Mouse (Mus musculus) cerebellum, postnatal 25 days (tissue): ENCODE measurements at regions not wholly inside any gene's neighbourhood (a gene's known extent, or its start where the extent isn't known, plus 50 kb on each side); places are given as distances from the start of the nearest gene placed in this dataset.
"Not testable (repeated sequence)": the region's sequence is repeated elsewhere in the genome, so short reads cannot be mapped to it uniquely, and the experiment has no call there.

Source experiments
- DNase-seq, 2 experiments: peaks; one replicate each; pipeline ENCODE4 v3.0.0; 2021; ENCODE audit warnings: mixed read lengths in 2 of 2

- DNase-seq, result no peak
Measured at GRCm38 (mm10) chr6:37696074-37696473, 166.1 kb downstream of the Akr1d1 start.

- no peak for DNase-seq
Measured at GRCm38 (mm10) chr6:37703946-37704345, 166.7 kb upstream of the Trim24 start.

DNA sequence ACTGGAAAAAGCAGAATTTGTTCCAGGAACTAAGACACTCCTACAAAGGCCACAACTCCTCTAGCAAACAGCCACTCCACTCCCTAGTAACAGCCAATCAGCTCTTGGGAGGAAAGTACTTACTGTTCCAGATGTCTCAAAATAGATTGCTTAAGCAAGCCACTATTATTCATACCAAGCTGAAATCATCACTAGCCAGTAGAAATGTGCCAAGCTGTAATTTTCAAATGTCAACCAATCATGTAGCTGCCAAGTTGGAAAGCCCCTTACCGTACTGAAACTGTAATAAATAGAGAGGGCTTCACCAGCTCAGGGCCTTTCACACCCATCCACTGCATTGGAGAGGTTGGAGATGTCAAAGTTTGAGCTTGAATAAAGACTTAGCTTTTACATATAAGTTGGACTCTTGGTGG lies 164.9 kb upstream of the Trim24 start:
- DNase-seq, result no peak

DNA sequence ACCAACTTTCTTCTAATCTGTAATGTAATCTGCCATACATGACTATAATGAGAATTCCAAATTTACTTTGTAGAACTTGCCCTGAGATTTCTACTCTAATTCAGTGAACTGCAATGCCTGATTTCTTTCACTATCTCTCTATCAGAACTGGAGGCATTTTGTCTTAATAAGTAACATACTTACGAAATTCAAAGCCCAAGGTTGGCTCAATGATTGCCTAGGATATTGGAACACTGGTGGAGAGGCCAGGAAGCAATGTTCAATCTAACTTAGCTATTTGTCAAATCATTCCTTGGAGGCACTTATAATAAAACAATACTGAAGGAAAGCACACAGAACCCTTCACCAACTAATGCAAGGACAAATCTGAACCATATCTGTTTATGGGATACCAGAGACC lies 162.9 kb upstream of the Trim24 start:
- DNase-seq, result not testable (repeated sequence)

GRCm38 (mm10) chr6:37711766-37712165 lies 158.8 kb upstream of the Trim24 start:
- no peak for DNase-seq

GRCm38 (mm10) chr6:37713411-37713810 lies 157.2 kb upstream of the Trim24 start:
- no peak for DNase-seq

- DNase-seq, result peak; percentile 30 to 45
Measured at GRCm38 (mm10) chr6:37714223-37714928, 156.2 kb upstream of the Trim24 start.

DNA sequence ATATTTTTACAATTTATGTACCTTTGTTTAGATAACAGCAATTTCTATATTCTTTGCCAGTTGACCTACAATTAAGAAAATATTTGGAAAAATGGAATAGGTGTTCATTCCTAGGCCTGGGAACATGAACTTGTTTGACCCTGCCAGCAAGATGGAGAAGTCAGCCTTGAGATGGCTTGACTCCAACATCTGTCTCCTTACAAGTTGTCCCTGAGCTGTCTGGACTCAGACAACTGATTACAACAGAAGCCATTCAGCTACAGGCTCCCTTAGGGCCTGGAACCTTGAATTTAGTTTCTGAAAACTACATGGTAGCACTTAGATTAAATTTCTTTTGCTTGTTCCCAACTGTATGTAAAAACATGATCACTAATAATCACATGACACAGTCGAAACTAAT lies 148.9 kb upstream of the Trim24 start:
- no peak for DNase-seq

DNA sequence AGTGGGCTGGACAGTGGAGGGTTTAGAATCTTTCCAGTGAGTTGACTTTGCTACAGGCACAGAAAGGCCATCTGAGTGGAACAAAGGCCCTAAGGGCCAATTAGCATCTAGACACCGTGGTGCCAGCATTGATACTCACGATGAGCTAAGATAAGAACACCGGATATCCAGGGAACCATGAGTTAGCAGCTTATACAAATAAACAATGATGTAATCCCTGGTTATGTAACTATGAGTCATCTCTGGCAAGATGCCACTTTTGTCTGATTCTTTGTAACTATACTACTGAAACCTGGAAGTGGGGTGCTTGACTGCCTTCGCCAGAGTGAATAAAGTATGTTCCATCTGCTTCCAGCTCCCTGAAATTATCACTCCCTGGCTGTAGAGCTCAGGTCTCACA lies 147.3 kb upstream of the Trim24 start:
- DNase-seq, result peak; percentile 13 to 26

DNA sequence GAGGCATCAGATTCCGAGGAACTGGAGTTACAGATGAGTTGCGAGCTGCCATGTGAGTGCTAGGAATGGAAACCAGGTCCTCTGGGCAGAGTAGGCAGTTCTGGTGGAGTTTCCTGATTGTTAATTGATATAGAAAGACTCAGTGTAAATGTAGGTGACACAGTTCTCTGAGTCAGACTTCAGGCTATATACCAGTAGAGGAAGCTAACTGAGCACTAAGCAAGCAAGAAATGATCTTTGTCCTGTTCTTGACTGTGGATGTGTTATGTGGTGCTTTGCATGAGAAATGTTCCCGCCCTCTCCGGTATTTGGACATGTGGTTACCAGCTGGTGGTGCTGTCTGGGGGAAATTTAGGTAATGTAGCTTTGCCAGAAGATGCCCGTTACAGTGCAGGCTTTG lies 146.4 kb upstream of the Trim24 start:
- no peak for DNase-seq

- DNase-seq, result no peak
Measured at GRCm38 (mm10) chr6:37728621-37729020, 142.0 kb upstream of the Trim24 start.

DNA sequence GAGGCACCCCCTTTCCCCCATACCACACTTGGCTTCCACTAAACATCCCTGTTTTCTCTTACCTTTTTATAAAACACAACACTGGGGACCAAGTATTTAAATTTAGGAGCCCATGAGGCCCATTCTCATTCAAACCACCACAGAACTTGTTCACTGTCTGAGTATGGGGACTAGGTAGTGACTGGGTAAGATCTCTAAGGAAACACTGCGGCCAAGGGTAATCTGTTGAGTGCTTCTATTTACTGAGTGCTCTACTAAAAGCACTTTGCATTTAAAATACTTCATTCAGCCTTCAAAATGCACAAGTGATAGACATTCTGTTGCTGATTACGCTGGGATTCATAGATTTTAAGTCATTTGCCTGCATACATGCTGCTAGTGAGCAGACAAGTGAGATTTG lies 141.4 kb upstream of the Trim24 start:
- DNase-seq, result no peak

DNA sequence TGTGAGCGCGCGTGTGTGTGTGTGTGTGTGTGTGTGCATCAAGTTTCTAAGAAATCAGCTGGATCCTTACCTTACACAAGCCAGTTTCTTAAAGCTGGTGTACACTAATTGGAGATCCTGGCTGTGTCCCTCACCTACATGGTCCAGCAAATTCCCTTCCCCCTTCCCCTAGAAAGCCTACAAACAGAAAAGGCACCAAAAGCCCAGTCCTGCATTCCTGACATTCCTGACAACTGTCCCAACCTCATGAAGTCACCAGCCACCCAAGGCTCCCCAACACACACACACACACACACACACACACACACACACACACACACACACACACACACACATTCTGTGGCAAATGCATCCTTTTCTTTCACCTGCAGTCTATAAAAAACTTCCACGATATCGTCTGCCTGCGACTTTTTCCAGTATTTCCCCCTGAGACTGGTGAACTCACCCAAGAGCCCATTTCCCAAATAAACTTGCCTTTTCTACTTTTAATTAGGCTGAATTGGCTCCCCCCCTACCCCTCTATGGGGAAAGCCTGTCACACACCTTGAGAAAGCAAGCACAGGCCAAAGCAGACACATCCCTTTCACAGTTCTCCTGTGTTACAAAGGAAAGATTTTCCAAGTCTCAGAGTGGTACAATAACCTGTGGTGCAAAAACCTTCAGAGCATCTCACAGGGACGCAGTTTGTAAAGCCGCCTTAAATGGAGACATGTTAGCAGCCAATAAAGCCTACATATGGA lies 139.9 kb upstream of the Trim24 start:
- no peak for DNase-seq

DNA sequence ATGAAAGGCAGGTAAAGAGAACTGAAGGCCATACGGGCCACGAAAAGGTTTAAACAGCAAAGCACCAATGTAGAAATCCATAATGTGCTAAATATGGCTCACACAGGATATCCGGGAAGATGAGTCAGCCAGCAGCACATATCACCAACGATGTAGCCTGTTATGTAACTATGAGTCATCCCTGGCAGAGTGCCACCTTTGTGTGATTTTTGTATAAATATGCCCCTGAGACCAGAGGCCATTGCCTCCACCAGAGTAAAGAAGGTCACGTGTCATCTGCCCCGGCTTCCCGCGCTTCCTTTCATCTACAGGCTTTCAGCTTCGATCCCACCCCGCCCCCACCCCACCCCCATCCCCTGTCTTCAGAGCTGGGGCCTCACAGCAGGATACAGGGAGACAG lies 138.2 kb upstream of the Trim24 start:
- peak; percentile 45 to 62 for DNase-seq

GRCm38 (mm10) chr6:37735288-37735961 lies 135.2 kb upstream of the Trim24 start:
- no peak for DNase-seq

GRCm38 (mm10) chr6:37735962-37736297 lies 134.7 kb upstream of the Trim24 start:
- no peak for DNase-seq

GRCm38 (mm10) chr6:37740982-37741889 lies 129.4 kb upstream of the Trim24 start:
- peak in 1 of 2 experiments; percentile 15 for DNase-seq

- DNase-seq, result not testable (repeated sequence)
Measured at GRCm38 (mm10) chr6:37741916-37742315, 128.7 kb upstream of the Trim24 start.

DNA sequence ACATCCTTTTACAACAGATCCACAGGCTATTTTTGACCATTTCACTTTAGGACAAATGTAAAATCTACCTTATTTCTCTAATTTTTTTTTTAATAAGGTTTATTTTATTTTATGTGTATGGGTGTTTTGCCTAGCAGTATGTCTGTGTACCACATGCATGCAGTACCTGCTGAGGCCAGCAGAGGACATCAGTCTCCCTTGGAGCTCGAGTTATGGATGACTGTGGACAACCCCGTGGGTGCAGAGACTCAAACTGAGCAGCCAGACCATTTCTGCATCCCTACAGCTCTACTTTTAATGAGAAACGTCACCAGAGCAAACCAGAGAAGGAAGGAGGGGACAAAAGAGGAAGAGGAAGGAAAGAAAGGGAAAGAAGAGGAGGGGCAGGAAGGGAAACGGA lies 125.9 kb upstream of the Trim24 start:
- DNase-seq, result no peak

DNA sequence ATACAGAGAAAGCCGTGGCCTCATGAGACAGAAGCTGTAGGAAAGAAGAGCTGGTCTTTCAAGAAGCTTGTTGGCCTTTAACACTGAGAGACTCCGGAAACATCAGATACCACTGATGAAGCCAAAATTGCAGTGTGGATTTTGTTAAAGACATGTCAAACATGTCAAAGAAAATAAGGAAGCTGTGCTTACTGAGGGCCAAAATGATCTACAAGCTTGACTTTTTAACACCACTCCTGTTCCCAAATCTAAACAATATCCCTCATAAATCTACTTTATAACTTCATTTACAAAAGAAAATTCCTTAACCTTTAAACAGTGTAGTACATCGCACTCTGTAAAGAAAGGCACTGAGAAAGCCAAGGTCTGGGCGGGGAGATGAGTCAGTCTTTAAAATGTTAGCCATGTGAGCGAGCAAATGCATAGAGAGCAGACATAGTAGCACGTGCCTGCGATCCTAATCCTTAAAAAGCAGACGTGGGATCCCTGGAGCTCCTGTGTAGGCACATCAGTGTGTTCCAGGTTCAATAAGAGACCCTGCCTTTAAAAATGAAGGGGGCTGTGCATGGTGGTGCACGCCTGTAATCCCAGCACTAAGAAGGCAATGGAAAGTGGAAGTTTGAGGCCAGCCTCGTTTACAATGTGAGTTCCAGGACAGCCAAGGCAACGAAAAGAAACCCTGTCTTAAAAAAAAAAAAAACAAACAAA lies 125.1 kb upstream of the Trim24 start:
- DNase-seq, result no peak

DNA sequence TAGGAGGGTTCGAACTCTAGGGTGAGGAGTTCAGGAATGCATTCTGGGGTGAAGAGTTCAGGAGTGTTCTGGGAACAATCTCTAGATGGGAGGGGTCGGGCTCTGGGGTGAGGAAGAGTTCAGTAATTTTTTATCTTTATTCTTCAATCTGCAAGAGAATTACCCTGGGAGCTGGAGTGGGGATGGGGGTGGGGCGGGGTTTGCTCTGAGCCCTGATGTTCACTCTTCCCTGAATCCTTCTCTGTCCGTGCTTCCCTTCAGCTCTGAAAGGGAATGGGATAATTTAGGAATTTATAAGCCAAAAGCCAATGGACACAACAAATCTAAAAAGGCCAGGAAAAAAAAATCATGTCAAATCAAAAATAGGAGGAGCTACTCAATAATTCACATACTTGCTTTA lies 122.8 kb upstream of the Trim24 start:
- not testable (repeated sequence) for DNase-seq

- DNase-seq, result no peak
Measured at GRCm38 (mm10) chr6:37748296-37748980, 122.2 kb upstream of the Trim24 start.
